Mouse (Mus musculus) frontal cortex, adult (tissue): Measurements from ENCODE around the gene 6030468B19Rik.

Experiments
- ATAC-seq: cut with Nextera tagmentation; 2 replicates; pipeline ENCODE4 v1.9.2; 2017; ENCODE audit warnings: mild to moderate bottlenecking, moderate library complexity, mixed read lengths; ENCODE audit not compliant: low TSS enrichment

The 6030468B19Rik gene

GRCm38 (mm10) chr11:117855360-117855759, 57.9 kb downstream of the 6030468B19Rik start:
- no peak for ATAC-seq

GRCm38 (mm10) chr11:117855975-117856374, 58.5 kb downstream of the 6030468B19Rik start:
- ATAC-seq: no peak
